Mouse (Mus musculus) midbrain, embryonic 10.5 days (tissue): ENCODE results near the gene Plcb2. TPM values are rescaled to one million over a fixed set of nuclear protein-coding genes. Genes with fewer than 3 reads are reported as not detected.
A peak's percentile ranks its signal among the peaks of the same experiment; 100 is the strongest.

Experiments used
- DNase-seq: peaks from one replicate; pipeline ENCODE4 v3.0.0-alpha.2; 2017; ENCODE audit warnings: low spot score
- H3K27ac ChIP-seq: fragments of 300-500 bp; sonication (generic); replicated peaks from 2 replicates; pipeline ENCODE4 v1.5.1; 2016; ENCODE audit warnings: mild to moderate bottlenecking
- H3K27me3 ChIP-seq: fragments of 300-500 bp; sonication (generic); 2 replicates; pipeline ENCODE4 v1.6.1; 2016; ENCODE audit warnings: low read depth, mild to moderate bottlenecking; ENCODE audit not compliant: poor library complexity, severe bottlenecking
- H3K36me3 ChIP-seq: fragments of 300-500 bp; sonication (generic); 2 replicates; pipeline ENCODE4 v1.6.1; 2016; ENCODE audit warnings: mild to moderate bottlenecking, moderate library complexity
- H3K4me1 ChIP-seq: fragments of 300-500 bp; sonication (generic); 2 replicates; pipeline ENCODE4 v1.6.1; 2016
- H3K4me3 ChIP-seq: fragments of 300-500 bp; sonication (generic); 2 replicates; pipeline ENCODE4 v1.5.1; 2016; ENCODE audit warnings: mild to moderate bottlenecking, moderate library complexity
- H3K9me3 ChIP-seq: fragments of 300-500 bp; sonication (generic); replicated peaks from 2 replicates; pipeline ENCODE4 v1.6.1; 2016; ENCODE audit warnings: mild to moderate bottlenecking
- WGBS: fragments of 180-500 bp; shearing (Covaris S2); methylation state at CpG from one replicate; pipeline ENCODE4 v1.1.7; 2016; 5-methylcytosine and 5-hydroxymethylcytosine counted together
- polyA plus RNA-seq: library from polyadenylated mRNA; unstranded; fragments of >200 nt; fragmentation: Nextera tagmentation; extraction: Ambion mirVana; gene quantifications from 2 replicates; pipeline ENCODE4 v1.2.1, GENCODE M21; 2016

Plcb2 gene
- polyA plus RNA-seq, 1 experiment from 2014 or later = 0.09 TPM

GRCm38 (mm10) chr2:118689875-118690274, 38.4 kb downstream of the Plcb2 start:
- 0 out of 2 replicates have a peak overlapping the region, but pooled peaks have one; percentile 42 for H3K27ac ChIP-seq
- H3K4me3 ChIP-seq = no peak overlapping the region
- DNase-seq = no peak
- no peaks in the 10 kb centered on the region for H3K36me3 ChIP-seq
- no peaks in the 10 kb centered on the region for H3K9me3 ChIP-seq
- H3K4me1 ChIP-seq = no peaks in the 10 kb centered on the region
- 77% methylated on average over 10 of the region's 10 CpGs for WGBS
- peaks cover 55% of the 10 kb centered on the region for H3K27me3 ChIP-seq

DNA sequence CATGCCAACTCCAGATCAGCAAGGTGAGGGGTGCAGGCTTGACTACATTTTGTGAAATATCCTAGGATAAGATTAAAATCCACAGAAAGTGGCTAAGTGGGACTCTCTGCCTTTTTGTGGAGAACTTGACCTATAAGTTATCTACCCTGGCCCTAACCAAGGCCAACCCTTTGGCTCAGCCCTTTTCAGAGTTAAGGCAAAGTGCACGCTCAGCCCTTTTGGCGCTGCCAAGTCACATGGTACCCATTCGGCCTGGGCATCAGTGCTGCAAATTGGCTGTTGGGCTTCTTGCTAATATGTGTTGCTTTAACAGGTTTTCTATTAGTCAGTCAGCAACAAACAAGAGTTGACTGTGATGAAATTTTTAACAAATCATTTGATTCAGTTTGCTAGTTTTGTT, 40.4 kb downstream of the Plcb2 start:
- Histone ChIP-seq H3K27ac (no peak overlapping the region), H3K9me3 (no peaks in the 10 kb centered on the region), H3K4me3 (no peak overlapping the region), H3K27me3 (peaks cover 40% of the 10 kb centered on the region), H3K4me1 (no peaks in the 10 kb centered on the region), H3K36me3 (no peaks in the 10 kb centered on the region)
- no peak for DNase-seq
- 95% methylated on average over 3 of the region's 3 CpGs for WGBS

DNA sequence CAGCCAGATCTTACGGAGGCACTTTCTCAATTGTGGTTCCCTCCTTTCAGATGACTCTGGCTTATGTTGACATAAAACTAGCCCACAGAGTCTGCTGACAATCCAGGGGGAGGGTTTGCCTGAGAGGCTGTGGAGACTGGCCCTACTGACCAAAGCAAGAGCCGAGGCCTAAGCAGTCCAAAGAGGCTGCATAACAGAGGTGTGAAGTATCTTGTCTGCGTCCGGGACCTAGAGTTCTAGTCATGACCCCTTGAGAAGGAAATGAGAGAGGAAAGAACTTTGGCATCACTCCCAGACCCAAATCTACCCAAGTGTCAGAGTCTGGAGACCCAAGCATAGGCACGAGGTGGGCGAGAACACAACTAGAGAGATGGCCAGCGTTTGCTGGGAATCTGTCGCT, 41.5 kb downstream of the Plcb2 start:
- Histone ChIP-seq H3K4me1 (no peaks in the 10 kb centered on the region), H3K4me3 (no peak overlapping the region), H3K27ac (no peak overlapping the region), H3K36me3 (no peaks in the 10 kb centered on the region), H3K9me3 (no peaks in the 10 kb centered on the region), H3K27me3 (peaks cover 37% of the 10 kb centered on the region)
- no peak for DNase-seq
- 84% methylated on average over 8 of the region's 8 CpGs for WGBS

GRCm38 (mm10) chr2:118685088-118685487, 43.1 kb downstream of the Plcb2 start:
- Histone ChIP-seq H3K9me3 (no peaks in the 10 kb centered on the region), H3K4me1 (no peaks in the 10 kb centered on the region), H3K27me3 (peaks cover 42% of the 10 kb centered on the region), H3K27ac (no peak overlapping the region), H3K4me3 (no peak overlapping the region), H3K36me3 (no peaks in the 10 kb centered on the region)
- no peak for DNase-seq
- WGBS = 92% methylated on average over 4 of the region's 4 CpGs

DNA sequence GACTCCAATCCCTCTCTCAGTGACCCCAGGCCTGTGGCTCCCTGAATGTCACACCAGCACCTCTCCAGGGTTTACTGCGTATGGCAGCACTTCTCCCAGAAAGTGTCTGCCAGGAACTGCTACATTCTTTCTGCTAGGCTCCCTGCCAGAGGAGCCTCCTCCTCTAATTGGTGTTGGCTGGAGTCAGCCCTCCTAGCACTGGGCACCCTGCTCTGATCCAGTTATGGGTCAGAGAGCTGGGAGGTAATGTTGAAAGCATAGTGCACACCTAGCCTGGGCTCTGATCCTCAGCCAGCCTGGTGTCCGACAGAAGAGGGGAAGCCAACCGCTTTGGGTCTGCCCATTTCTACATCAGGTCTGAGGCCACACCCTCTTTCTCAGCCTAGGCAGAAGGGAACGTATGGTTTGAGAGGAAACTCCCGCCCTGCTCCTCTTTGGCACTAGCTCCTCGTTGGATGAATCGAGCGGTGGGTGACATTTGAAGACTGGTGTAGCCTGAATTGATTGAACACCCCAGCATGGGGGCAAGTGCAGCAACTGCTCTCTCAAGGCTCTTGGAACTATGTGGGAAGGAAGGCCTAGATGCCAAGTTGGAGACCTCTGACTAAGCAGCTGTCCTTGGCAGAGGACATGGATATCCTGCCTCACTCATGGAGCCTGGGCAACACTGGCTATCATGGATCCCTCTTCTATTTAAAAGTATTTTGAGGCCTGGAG, 45.5 kb downstream of the Plcb2 start:
- WGBS = 62% methylated on average over 8 of the region's 8 CpGs
- no peak overlapping the region for H3K4me3 ChIP-seq
- peaks cover 50% of the 10 kb centered on the region for H3K27me3 ChIP-seq
- no peak overlapping the region for H3K27ac ChIP-seq
- DNase-seq = no peak
- peaks cover 4% of the 10 kb centered on the region for H3K4me1 ChIP-seq
- no peaks in the 10 kb centered on the region for H3K36me3 ChIP-seq
- H3K9me3 ChIP-seq = no peaks in the 10 kb centered on the region

GRCm38 (mm10) chr2:118680926-118681325, 47.3 kb downstream of the Plcb2 start:
- H3K27ac ChIP-seq = no peak overlapping the region
- H3K27me3 ChIP-seq = peaks cover 62% of the 10 kb centered on the region
- WGBS = 89% methylated on average over 6 of the region's 6 CpGs
- H3K4me3 ChIP-seq = no peak overlapping the region
- no peaks in the 10 kb centered on the region for H3K9me3 ChIP-seq
- no peak for DNase-seq
- H3K36me3 ChIP-seq = no peaks in the 10 kb centered on the region
- peaks cover 16% of the 10 kb centered on the region for H3K4me1 ChIP-seq

DNA sequence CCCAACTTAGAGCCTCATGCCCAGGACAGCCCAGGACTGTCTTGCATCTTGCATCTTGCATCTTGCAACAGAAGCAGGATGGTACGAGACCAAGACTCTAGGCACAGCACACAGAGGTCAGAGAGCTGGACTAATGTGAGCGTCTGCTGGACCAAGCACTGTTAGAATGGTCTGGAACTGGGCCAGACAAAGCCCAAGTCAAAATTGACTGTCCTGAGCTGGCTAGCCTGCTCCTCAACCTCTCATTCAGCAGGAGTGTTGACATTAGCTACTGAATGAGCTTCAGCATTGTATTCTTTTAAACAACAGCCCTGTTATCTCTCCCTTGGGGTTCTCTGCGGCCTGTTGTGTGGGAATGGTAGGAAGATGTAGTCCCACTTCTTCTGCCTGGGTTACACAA, 48.7 kb downstream of the Plcb2 start:
- WGBS = 79% methylated on average over 3 of the region's 3 CpGs
- H3K9me3 ChIP-seq = no peaks in the 10 kb centered on the region
- peaks cover 75% of the 10 kb centered on the region for H3K27me3 ChIP-seq
- no peaks in the 10 kb centered on the region for H3K36me3 ChIP-seq
- H3K4me3 ChIP-seq = no peak overlapping the region
- no peak overlapping the region for H3K27ac ChIP-seq
- H3K4me1 ChIP-seq = peaks cover 16% of the 10 kb centered on the region
- DNase-seq = no peak

- Histone ChIP-seq H3K4me3 (peak overlapping the region; percentile 69), H3K9me3 (no peaks in the 10 kb centered on the region), H3K36me3 (no peaks in the 10 kb centered on the region), H3K4me1 (peaks cover 27% of the 10 kb centered on the region), H3K27ac (0 out of 2 replicates have a peak overlapping the region, but pooled peaks have one; percentile 49), H3K27me3 (peaks cover 88% of the 10 kb centered on the region)
- WGBS = 14% methylated on average over 4 of the region's 4 CpGs
- DNase-seq = peak; percentile 27
Measured at GRCm38 (mm10) chr2:118677817-118678216, 50.4 kb downstream of the Plcb2 start.

- Histone ChIP-seq H3K9me3 (no peaks in the 10 kb centered on the region), H3K4me3 (peak overlapping the region; percentile 69), H3K4me1 (peaks cover 27% of the 10 kb centered on the region), H3K27me3 (peaks cover 91% of the 10 kb centered on the region), H3K27ac (peak overlapping the region; percentile 49; the same call in 1 of the 2 replicates), H3K36me3 (no peaks in the 10 kb centered on the region)
- under 1% methylated on average over 83 of the region's 89 CpGs for WGBS
- DNase-seq = peak; percentile 41
Measured at GRCm38 (mm10) chr2:118676839-118677741, 51.1 kb downstream of the Plcb2 start.

GRCm38 (mm10) chr2:118674500-118674899, 53.7 kb downstream of the Plcb2 start:
- H3K4me3 ChIP-seq = no peak overlapping the region
- 30% methylated on average over 7 of the region's 7 CpGs for WGBS
- H3K36me3 ChIP-seq = no peaks in the 10 kb centered on the region
- no peaks in the 10 kb centered on the region for H3K9me3 ChIP-seq
- H3K27ac ChIP-seq = no peak overlapping the region
- DNase-seq = no peak
- H3K27me3 ChIP-seq = peaks cover 91% of the 10 kb centered on the region
- H3K4me1 ChIP-seq = peaks cover 27% of the 10 kb centered on the region

- Histone ChIP-seq H3K4me1 (peaks cover 30% of the 10 kb centered on the region), H3K36me3 (no peaks in the 10 kb centered on the region), H3K4me3 (no peak overlapping the region), H3K27me3 (peaks cover 84% of the 10 kb centered on the region), H3K9me3 (no peaks in the 10 kb centered on the region), H3K27ac (no peak overlapping the region)
- WGBS = 31% methylated on average over 15 of the region's 15 CpGs
- DNase-seq = no peak
Measured at GRCm38 (mm10) chr2:118673686-118674465, 54.4 kb downstream of the Plcb2 start.

DNA sequence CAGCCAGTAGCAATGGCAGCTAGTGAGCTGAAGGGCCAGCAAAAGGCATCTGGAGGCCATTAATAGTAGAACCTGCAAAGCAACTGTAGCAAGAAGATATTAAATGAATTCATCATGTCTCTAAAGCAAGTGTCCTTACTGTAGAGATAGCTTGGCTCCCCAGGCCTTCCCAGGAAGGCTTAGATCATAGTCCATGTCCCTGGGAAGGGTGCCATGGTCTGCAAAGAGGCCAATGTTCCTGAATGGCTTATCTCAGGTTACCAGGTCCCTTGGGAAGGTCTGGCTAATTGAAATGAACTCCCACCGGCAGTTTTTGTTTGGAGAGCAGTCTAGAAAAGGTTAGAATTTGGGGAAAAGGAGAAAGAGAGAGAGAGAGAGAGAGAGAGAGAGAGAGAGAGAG, 56.5 kb downstream of the Plcb2 start:
- no peak overlapping the region for H3K4me3 ChIP-seq
- H3K4me1 ChIP-seq = peaks cover 16% of the 10 kb centered on the region
- no peak overlapping the region for H3K27ac ChIP-seq
- WGBS = 77% methylated on average over 1 of the region's 1 CpGs
- peaks cover 65% of the 10 kb centered on the region for H3K27me3 ChIP-seq
- DNase-seq = no peak
- H3K36me3 ChIP-seq = no peaks in the 10 kb centered on the region
- H3K9me3 ChIP-seq = no peaks in the 10 kb centered on the region
